ENCODE assay signal across 8 mouse cellular contexts in the genomic region with DNA sequence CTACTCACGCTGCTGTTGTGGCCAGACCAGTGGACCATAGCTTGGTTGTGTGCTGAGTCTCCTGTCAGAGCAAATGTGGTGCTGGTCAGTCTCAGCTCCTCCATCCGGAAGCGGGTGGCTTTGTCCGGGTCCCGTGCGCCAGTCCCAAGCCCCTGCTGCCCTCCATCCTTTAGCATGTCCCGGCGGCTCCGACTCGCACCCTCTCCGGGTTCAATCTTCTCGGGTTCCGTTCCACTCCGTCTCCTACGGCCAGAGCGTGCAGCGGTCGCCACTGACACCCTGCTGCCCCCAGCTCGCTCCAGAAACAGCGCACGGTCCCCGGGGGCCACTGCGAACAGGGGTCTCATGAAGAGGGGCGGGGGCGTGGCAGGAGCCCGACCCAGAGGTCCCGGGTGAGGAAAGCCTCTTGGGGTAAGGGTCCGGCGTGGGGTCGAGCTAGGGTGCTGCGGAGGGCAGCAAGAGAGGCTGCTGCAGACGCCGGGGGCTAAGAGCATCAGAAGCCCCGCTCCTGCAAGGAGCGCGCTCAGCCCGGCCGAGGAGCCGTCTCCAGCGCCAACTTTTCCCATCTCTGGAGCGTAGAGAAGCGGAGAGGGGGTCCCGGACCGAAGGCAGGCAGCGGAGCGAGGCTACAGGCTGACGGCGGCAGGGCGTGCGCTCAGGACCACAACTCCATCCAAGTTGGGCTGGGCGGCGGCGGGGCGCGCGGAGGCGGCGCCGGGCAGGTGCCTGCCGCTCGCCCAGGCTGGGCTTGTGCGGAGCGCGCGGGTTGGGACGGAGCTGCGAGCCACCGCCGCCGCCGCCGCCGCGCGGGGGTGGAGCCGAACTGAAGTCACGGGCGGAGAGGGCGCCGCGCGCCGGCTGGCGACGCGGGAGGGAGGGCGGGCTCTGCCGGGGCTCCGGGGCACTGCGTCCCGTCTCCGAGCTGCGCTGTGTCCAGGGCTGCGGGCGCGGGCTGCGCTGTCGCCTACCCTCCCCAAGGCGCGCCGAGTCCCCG. TPM values are rescaled to one million over a fixed set of nuclear protein-coding genes. Genes with fewer than 3 reads are reported as not detected.
DNase-seq lines count a peak whose midpoint lies in the region; ATAC-seq and TF ChIP-seq lines count a peak whose summit lies in the region.

A gene (minus strand): TSS at position 744 of the 994 bp plus-strand sequence.

- no peak for ATAC-seq in CD4-positive, CD25-positive, alpha-beta regulatory T cell, adult 4 months
- peak; percentile 69 for ATAC-seq in intestine, postnatal 0 days
- peak; percentile 92 for ATAC-seq in neural tube, embryonic 12.5 days (ENCODE audit: low FRiP score, low read depth)

- H3K4me1 ChIP-seq in intestine, postnatal 0 days (replicated peaks; ENCODE audit: control insufficient read depth, insufficient read depth, low read length) = no peaks in the 10 kb centered on the region
- H3K4me1 ChIP-seq in limb, embryonic 10.5 days = peaks cover 9% of the 10 kb centered on the region
- peaks cover 10% of the 10 kb centered on the region for H3K4me1 ChIP-seq in neural tube, embryonic 12.5 days

- H3K36me3 ChIP-seq in intestine, postnatal 0 days (ENCODE audit: control insufficient read depth, insufficient read depth) = no peaks in the 10 kb centered on the region
- no peaks in the 10 kb centered on the region for H3K36me3 ChIP-seq in limb, embryonic 10.5 days
- no peaks in the 10 kb centered on the region for H3K36me3 ChIP-seq in neural tube, embryonic 12.5 days

- no peak; the same call in 1 of the 2 replicates for TF ChIP-seq CTCF in intestine, postnatal 0 days (IDR thresholded peaks at IDR 0.05; ENCODE audit: low read depth)

- H3K4me2 ChIP-seq in intestine, postnatal 0 days (replicated peaks; ENCODE audit: low read depth) = peak within 1 kb of the TSS; percentile 83
- peak within 1 kb of the TSS; percentile 94 for H3K4me2 ChIP-seq in neural tube, embryonic 12.5 days (replicated peaks)

- DNase-seq in CD4-positive, CD25-positive, alpha-beta regulatory T cell, adult 2 months (ENCODE audit: low read depth, low spot score) = peak; percentile 0
- DNase-seq in cerebellum, postnatal 36 days = peak; percentile 49 to 63
- DNase-seq in frontal cortex, postnatal 36 days (ENCODE audit: low spot score in 2 of 2) = peak; percentile 59 to 65
- peak; percentile 72 for DNase-seq in limb, embryonic 10.5 days (ENCODE audit: low spot score)
- DNase-seq in thymus, postnatal 25 days = peak; percentile 7

- no peaks in the 10 kb centered on the region for H3K9me3 ChIP-seq in intestine, postnatal 0 days (ENCODE audit: control insufficient read depth)
- H3K9me3 ChIP-seq in limb, embryonic 10.5 days (replicated peaks) = no peaks in the 10 kb centered on the region
- H3K9me3 ChIP-seq in neural tube, embryonic 12.5 days = no peaks in the 10 kb centered on the region

- peaks cover 22% of the 10 kb centered on the region for H3K27me3 ChIP-seq in intestine, postnatal 0 days (replicated peaks; ENCODE audit: control insufficient read depth, insufficient read depth, low read length)
- peaks cover 53% of the 10 kb centered on the region for H3K27me3 ChIP-seq in limb, embryonic 10.5 days (ENCODE audit: low read depth, poor library complexity, severe bottlenecking)
- H3K27me3 ChIP-seq in neural tube, embryonic 12.5 days (replicated peaks) = no peaks in the 10 kb centered on the region

- peak within 1 kb of the TSS; percentile 52 for H3K4me3 ChIP-seq in intestine, postnatal 0 days (ENCODE audit: low read depth, low read length)
- peak within 1 kb of the TSS; percentile 59 for H3K4me3 ChIP-seq in limb, embryonic 10.5 days
- H3K4me3 ChIP-seq in neural tube, embryonic 12.5 days = peak within 1 kb of the TSS; percentile 76

- no peak within 1 kb of the TSS for H3K27ac ChIP-seq in intestine, postnatal 0 days (ENCODE audit: low read depth, low read length)
- H3K27ac ChIP-seq in limb, embryonic 10.5 days = no peak within 1 kb of the TSS; the same call in 1 of the 2 replicates
- H3K27ac ChIP-seq in neural tube, embryonic 12.5 days = peak within 1 kb of the TSS; percentile 8; the same call in 1 of the 2 replicates

- 1% methylated on average over 75 of the region's 102 CpGs for WGBS in intestine, postnatal 0 days
- 2% methylated on average over 71 of the region's 102 CpGs for WGBS in limb, embryonic 10.5 days
- under 1% methylated on average over 86 of the region's 102 CpGs for WGBS in neural tube, embryonic 12.5 days

- no peak within 1 kb of the TSS for H3K9ac ChIP-seq in intestine, postnatal 0 days (ENCODE audit: low read depth, low read length)
- peak within 1 kb of the TSS; percentile 69 for H3K9ac ChIP-seq in neural tube, embryonic 12.5 days

RNA-seq across cellular contexts. Expression of the gene that starts here (rescaled TPM):
- polyA plus RNA-seq in CD4-positive, CD25-positive, alpha-beta regulatory T cell, adult 4 months (2017; shearing (Covaris generic)) = not detected
- polyA plus RNA-seq in intestine, postnatal 0 days (2015; fragmentation: Nextera tagmentation; extraction: Ambion mirVana) = 0.68 and 0.87 TPM in 2 replicates
- polyA plus RNA-seq in limb, embryonic 10.5 days (2016; fragmentation: Nextera tagmentation; extraction: Ambion mirVana) = 0.06 and 0.20 TPM in 2 replicates
- 9.6 and 10.2 TPM in 2 replicates for polyA plus RNA-seq in neural tube, embryonic 12.5 days (2016; fragmentation: Nextera tagmentation; extraction: Ambion mirVana)

Comparison
In these comparisons a context has a peak if more than half of its experiments do, and no peak if none do; other contexts are left out.
1. Peak in ATAC-seq, H3K4me3 ChIP-seq and H3K4me2 ChIP-seq in intestine, postnatal 0 days; RNA of the gene not detected or under 1 TPM.
2. Peak in DNase-seq and H3K4me3 ChIP-seq in limb, embryonic 10.5 days; RNA of the gene not detected or under 1 TPM.
3. DNase-seq: peak in every context shown above with its lines; median percentile 72 in limb, embryonic 10.5 days; 62 in frontal cortex, postnatal 36 days; 56 in cerebellum, postnatal 36 days; 7 in thymus, postnatal 25 days; 0 in CD4-positive, CD25-positive, alpha-beta regulatory T cell, adult 2 months.